Mouse (Mus musculus) adrenal gland, postnatal 36 days (tissue): ENCODE results near the gene Tmcc1. TPM values are rescaled to one million over a fixed set of nuclear protein-coding genes. Genes with fewer than 3 reads are reported as not detected.

Source experiments
- DNase-seq, 2 experiments: peaks; one replicate each; pipeline ENCODE4 v3.0.0; 2021; ENCODE audit warnings: mixed read lengths in 1 of 2
- total RNA-seq, 2 experiments: library from RNA; stranded (reverse); gene quantifications; 2 replicates each; pipeline ENCODE4 v1.2.3; 2021

The Tmcc1 gene
- total RNA-seq, 2 experiments from 2014 or later: 20.8 to 20.9 TPM

DNA sequence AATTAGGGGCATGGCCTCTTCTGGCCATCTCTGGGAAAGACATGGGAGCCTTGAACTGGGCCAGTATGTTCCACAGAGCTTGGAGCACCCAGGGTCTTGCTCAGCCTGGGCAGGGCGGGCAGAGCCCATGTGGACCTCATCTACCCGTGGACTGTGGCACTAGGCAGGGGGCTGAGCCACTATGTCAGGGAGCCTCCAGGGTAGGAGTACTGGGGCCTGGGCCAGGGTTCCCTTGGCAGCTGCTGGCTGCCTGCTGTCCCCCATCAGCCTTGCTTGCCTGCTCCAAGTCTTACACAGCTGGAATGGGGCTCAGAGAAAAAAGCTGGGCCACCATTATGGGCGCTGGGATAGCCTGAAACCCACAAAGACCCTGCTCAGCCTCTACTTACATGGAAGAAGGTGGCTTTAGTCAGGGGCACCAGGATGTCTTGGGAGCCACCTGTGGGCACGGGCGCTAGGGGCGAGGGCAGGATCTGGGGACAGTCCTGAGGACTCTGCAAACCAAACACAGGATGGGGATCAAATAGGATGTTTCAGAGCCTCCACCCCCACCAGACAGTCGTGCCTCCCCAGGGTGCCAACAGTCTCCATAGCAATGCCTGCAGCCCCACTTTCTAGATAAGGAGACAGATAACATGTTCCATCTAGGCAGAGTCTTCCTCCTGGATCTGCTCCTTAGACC is 221.1 kb downstream of the Tmcc1 start:
- no peak for DNase-seq

DNA sequence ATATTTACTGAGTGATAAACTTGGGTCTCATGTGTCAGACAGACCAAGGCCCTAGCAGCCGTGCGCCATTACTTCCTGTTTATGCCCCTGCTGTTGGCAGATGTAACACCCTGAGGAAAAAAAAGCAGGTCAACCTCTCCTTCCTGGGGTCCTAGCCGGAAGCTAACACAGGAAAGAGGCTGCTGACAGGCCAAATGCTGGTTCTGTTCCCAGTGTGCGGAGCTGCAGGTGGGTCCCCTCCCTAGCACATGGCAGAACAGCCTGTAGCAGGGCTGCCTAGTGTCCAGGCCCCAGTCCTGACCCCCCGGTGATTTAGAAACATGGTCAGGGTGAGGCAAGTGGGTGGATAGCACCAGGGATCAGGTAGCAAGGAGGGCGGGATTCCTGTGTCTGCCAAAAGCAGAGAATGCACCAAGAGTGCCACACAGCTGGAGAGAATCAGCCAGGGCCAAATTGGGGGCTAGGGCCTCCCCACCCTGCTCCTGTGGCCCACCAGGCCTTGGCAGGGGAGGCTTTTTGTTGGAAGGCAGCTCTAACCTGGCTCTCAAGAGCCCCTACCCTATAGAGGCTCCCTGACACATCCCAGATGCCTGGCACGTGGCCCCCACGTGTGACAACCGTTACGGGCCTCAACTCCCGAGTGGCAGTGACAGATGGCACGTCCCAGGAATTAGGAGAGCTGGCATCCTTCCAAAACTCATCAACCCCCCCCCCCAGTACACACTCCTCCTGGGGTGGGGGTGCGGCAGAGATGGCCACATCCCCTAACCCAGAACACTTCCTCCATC is 221.8 kb downstream of the Tmcc1 start:
- DNase-seq: no peak

DNA sequence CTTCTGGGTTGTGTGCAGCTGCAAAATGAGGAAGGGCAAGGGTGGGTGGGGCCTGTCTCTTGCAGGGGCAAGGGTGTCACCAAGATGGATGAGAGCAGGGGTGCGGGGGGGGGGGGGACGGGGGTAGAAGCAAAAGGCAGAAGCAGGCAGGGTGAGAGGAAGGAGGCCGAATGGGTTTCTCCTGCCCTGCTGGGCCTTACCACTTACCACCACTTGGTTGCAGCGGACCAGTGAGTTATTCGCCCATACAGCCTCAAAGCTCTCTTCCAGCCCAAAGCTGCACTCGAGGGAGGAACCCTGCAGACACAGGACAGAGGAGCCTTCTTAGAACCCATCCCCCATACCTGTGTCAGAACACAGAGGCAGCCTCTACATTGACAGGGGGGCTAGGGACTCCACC is 223.3 kb downstream of the Tmcc1 start:
- DNase-seq: no peak

DNA sequence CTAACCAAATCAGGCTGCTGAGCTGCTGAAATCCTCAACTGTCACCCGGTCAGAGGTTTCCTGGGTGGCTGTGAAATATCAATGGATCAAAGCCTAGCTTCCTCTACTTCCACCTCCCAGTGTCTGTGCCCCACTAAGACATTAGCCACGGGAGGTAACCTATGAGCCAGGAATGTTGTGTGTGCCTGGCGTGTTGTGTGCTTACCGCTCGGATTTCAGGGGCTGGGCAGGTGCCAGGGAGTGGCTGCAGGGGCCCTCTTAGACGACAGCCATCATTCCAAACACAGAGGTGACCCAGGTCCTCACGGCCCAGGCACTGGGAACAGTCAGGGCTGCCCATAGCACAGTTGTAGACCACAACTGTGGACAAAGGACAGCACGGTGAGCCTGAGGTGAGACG is 224.2 kb downstream of the Tmcc1 start:
- DNase-seq: no peak

DNA sequence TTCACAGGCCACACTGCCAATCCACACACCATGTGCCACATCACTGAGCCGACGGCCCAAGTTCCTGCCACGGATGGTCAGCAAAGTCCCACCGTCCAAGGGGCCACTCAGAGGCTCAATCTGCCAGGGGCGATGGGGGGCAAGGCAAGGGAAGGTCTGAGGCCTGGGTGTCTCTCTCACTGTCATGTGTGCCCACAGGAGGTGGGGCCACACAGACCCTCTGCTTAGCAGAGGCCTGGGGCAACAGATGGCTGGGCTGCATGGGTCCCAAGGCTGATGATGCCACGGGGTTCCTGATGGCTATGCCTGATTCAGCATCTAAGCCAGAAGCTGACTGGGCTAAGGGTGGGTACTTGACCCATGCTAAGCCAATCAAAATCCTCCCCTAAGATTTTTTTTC is 224.6 kb downstream of the Tmcc1 start:
- no peak for DNase-seq

Other genes with a start within 250 kb of the Tmcc1 start
- gene H1foo, start 248.5 kb downstream of the Tmcc1 start, total RNA-seq: not detected
- gene Plxnd1, start 198.5 kb downstream of the Tmcc1 start, total RNA-seq: 100 to 1,000 TPM; 140 to 167 TPM
- 10 to 100 TPM; 39.6 to 43.3 TPM for gene Washc2, start 14.6 kb upstream of the Tmcc1 start, total RNA-seq
- gene Zfand4, start 70.7 kb upstream of the Tmcc1 start, total RNA-seq: 1 to 10 TPM in 1 of 2 experiments, under 1 TPM in 1; 0.93 to 1.0 TPM
- 10 to 100 TPM; 52.1 to 71.6 TPM for gene March8, start 144.5 kb upstream of the Tmcc1 start, total RNA-seq